Mouse (Mus musculus): ENCODE measurements around the gene Yipf3. TPM values are rescaled to one million over a fixed set of nuclear protein-coding genes. Genes with fewer than 3 reads are reported as not detected.

Gene Yipf3
- polyA plus RNA-seq, 1 experiment from 2014 or later, result 87.2 TPM

GRCm38 (mm10) chr17:46237079-46237478, 10.8 kb upstream of the Yipf3 start:
- no peaks in the 10 kb centered on the region for H3K9me3 ChIP-seq (replicated peaks; ENCODE audit: control insufficient read depth, low read length, poor library complexity, severe bottlenecking)
- no peak overlapping the region for H3K27ac ChIP-seq (ENCODE audit: low read length)
- no peaks in the 10 kb centered on the region for H3K27me3 ChIP-seq (ENCODE audit: control insufficient read depth, insufficient read depth, low read depth, low read length)
- ATAC-seq, result no peak
- H3K4me3 ChIP-seq (ENCODE audit: low read depth, low read length), result no peak overlapping the region
- no peak overlapping the region for H3K9ac ChIP-seq (ENCODE audit: low read depth, low read length)
- WGBS, result 96% methylated on average over 6 of the region's 6 CpGs
- peaks cover 47% of the 10 kb centered on the region for H3K36me3 ChIP-seq (ENCODE audit: control insufficient read depth, insufficient read depth, low read length)
- H3K4me2 ChIP-seq (ENCODE audit: low read length), result no peak overlapping the region
- no peaks in the 10 kb centered on the region for H3K4me1 ChIP-seq (ENCODE audit: control insufficient read depth, insufficient read depth, low read length)

- no peak overlapping the region for H3K9ac ChIP-seq (ENCODE audit: low read depth, low read length)
- no peaks in the 10 kb centered on the region for H3K9me3 ChIP-seq (replicated peaks; ENCODE audit: control insufficient read depth, low read length, poor library complexity, severe bottlenecking)
- no peak overlapping the region for H3K4me3 ChIP-seq (ENCODE audit: low read depth, low read length)
- no peaks in the 10 kb centered on the region for H3K4me1 ChIP-seq (ENCODE audit: control insufficient read depth, insufficient read depth, low read length)
- no peak for ATAC-seq
- no peaks in the 10 kb centered on the region for H3K27me3 ChIP-seq (ENCODE audit: control insufficient read depth, insufficient read depth, low read depth, low read length)
- no peak overlapping the region for H3K4me2 ChIP-seq (ENCODE audit: low read length)
- H3K36me3 ChIP-seq (ENCODE audit: control insufficient read depth, insufficient read depth, low read length), result peaks cover 51% of the 10 kb centered on the region
- H3K27ac ChIP-seq (ENCODE audit: low read length), result no peak overlapping the region
- 81% methylated on average over 5 of the region's 5 CpGs for WGBS
Observed at GRCm38 (mm10) chr17:46237480-46237879, 10.4 kb upstream of the Yipf3 start.

- 92% methylated on average over 15 of the region's 15 CpGs for WGBS
- ATAC-seq, result no peak
- H3K9ac ChIP-seq (ENCODE audit: low read depth, low read length), result no peak overlapping the region
Observed at GRCm38 (mm10) chr17:46239516-46240114, 8.3 kb upstream of the Yipf3 start.

GRCm38 (mm10) chr17:46241471-46241870, 6.4 kb upstream of the Yipf3 start:
- no peak overlapping the region for H3K4me3 ChIP-seq (ENCODE audit: low read depth, low read length)
- H3K36me3 ChIP-seq (ENCODE audit: control insufficient read depth, insufficient read depth, low read length), result peaks cover 69% of the 10 kb centered on the region
- no peak overlapping the region for H3K4me2 ChIP-seq (ENCODE audit: low read length)
- 89% methylated on average over 11 of the region's 11 CpGs for WGBS
- H3K9ac ChIP-seq (ENCODE audit: low read depth, low read length), result no peak overlapping the region
- no peaks in the 10 kb centered on the region for H3K9me3 ChIP-seq (replicated peaks; ENCODE audit: control insufficient read depth, low read length, poor library complexity, severe bottlenecking)
- H3K27me3 ChIP-seq (ENCODE audit: control insufficient read depth, insufficient read depth, low read depth, low read length), result no peaks in the 10 kb centered on the region
- H3K27ac ChIP-seq (ENCODE audit: low read length), result no peak overlapping the region
- no peak for ATAC-seq
- H3K4me1 ChIP-seq (ENCODE audit: control insufficient read depth, insufficient read depth, low read length), result peaks cover under 1% of the 10 kb centered on the region

More at GRCm38 (mm10) chr17:46239516-46240114, 8.3 kb upstream of the Yipf3 start:
- H3K9me3 ChIP-seq (replicated peaks; ENCODE audit: control insufficient read depth, low read length, poor library complexity, severe bottlenecking), result no peaks in the 10 kb centered on the region
- H3K27ac ChIP-seq (ENCODE audit: low read length), result no peak overlapping the region
- peaks cover 65% of the 10 kb centered on the region for H3K36me3 ChIP-seq (ENCODE audit: control insufficient read depth, insufficient read depth, low read length)
- H3K4me2 ChIP-seq (ENCODE audit: low read length), result no peak overlapping the region
- no peak overlapping the region for H3K4me3 ChIP-seq (ENCODE audit: low read depth, low read length)
- H3K4me1 ChIP-seq (ENCODE audit: control insufficient read depth, insufficient read depth, low read length), result no peaks in the 10 kb centered on the region
- H3K27me3 ChIP-seq (ENCODE audit: control insufficient read depth, insufficient read depth, low read depth, low read length), result no peaks in the 10 kb centered on the region

GRCm38 (mm10) chr17:46242274-46242673, 5.6 kb upstream of the Yipf3 start:
- H3K27ac ChIP-seq (ENCODE audit: low read length), result no peak overlapping the region
- ATAC-seq, result no peak
- no peak overlapping the region for H3K4me3 ChIP-seq (ENCODE audit: low read depth, low read length)
- H3K4me2 ChIP-seq (ENCODE audit: low read length), result no peak overlapping the region
- 88% methylated on average over 13 of the region's 13 CpGs for WGBS
- peaks cover 8% of the 10 kb centered on the region for H3K4me1 ChIP-seq (ENCODE audit: control insufficient read depth, insufficient read depth, low read length)
- H3K27me3 ChIP-seq (ENCODE audit: control insufficient read depth, insufficient read depth, low read depth, low read length), result no peaks in the 10 kb centered on the region
- H3K9me3 ChIP-seq (replicated peaks; ENCODE audit: control insufficient read depth, low read length, poor library complexity, severe bottlenecking), result no peaks in the 10 kb centered on the region
- H3K9ac ChIP-seq (ENCODE audit: low read depth, low read length), result no peak overlapping the region
- peaks cover 63% of the 10 kb centered on the region for H3K36me3 ChIP-seq (ENCODE audit: control insufficient read depth, insufficient read depth, low read length)

GRCm38 (mm10) chr17:46242993-46243392, 4.9 kb upstream of the Yipf3 start:
- Histone ChIP-seq H3K36me3 (ENCODE audit: control insufficient read depth, insufficient read depth, low read length) (peaks cover 59% of the 10 kb centered on the region), H3K4me3 (ENCODE audit: low read depth, low read length) (no peak overlapping the region), H3K9me3 (replicated peaks; ENCODE audit: control insufficient read depth, low read length, poor library complexity, severe bottlenecking) (no peaks in the 10 kb centered on the region), H3K4me1 (ENCODE audit: control insufficient read depth, insufficient read depth, low read length) (peaks cover 8% of the 10 kb centered on the region), H3K4me2 (ENCODE audit: low read length) (no peak overlapping the region), H3K27ac (ENCODE audit: low read length) (no peak overlapping the region), H3K27me3 (ENCODE audit: control insufficient read depth, insufficient read depth, low read depth, low read length) (no peaks in the 10 kb centered on the region), H3K9ac (ENCODE audit: low read depth, low read length) (no peak overlapping the region)
- ATAC-seq, result no peak
- WGBS, result 84% methylated on average over 4 of the region's 4 CpGs

GRCm38 (mm10) chr17:46243624-46244023, 4.3 kb upstream of the Yipf3 start:
- H3K4me2 ChIP-seq (ENCODE audit: low read length), result no peak overlapping the region
- no peak overlapping the region for H3K9ac ChIP-seq (ENCODE audit: low read depth, low read length)
- H3K27ac ChIP-seq (ENCODE audit: low read length), result no peak overlapping the region
- WGBS, result 73% methylated on average over 2 of the region's 2 CpGs
- H3K27me3 ChIP-seq (ENCODE audit: control insufficient read depth, insufficient read depth, low read depth, low read length), result no peaks in the 10 kb centered on the region
- no peaks in the 10 kb centered on the region for H3K9me3 ChIP-seq (replicated peaks; ENCODE audit: control insufficient read depth, low read length, poor library complexity, severe bottlenecking)
- peaks cover 56% of the 10 kb centered on the region for H3K36me3 ChIP-seq (ENCODE audit: control insufficient read depth, insufficient read depth, low read length)
- H3K4me1 ChIP-seq (ENCODE audit: control insufficient read depth, insufficient read depth, low read length), result peaks cover 10% of the 10 kb centered on the region
- H3K4me3 ChIP-seq (ENCODE audit: low read depth, low read length), result no peak overlapping the region
- no peak for ATAC-seq

GRCm38 (mm10) chr17:46244579-46244978, 3.3 kb upstream of the Yipf3 start:
- H3K27ac ChIP-seq (ENCODE audit: low read length), result no peak overlapping the region
- H3K9me3 ChIP-seq (replicated peaks; ENCODE audit: control insufficient read depth, low read length, poor library complexity, severe bottlenecking), result no peaks in the 10 kb centered on the region

GRCm38 (mm10) chr17:46248189-46248522, 276 bp downstream of the Yipf3 start:
- Histone ChIP-seq H3K9ac (ENCODE audit: low read depth, low read length) (peak overlapping the region; percentile 98), H3K4me3 (ENCODE audit: low read depth, low read length) (peak overlapping the region; percentile 75), H3K27ac (ENCODE audit: low read length) (peak overlapping the region; percentile 88), H3K27me3 (ENCODE audit: control insufficient read depth, insufficient read depth, low read depth, low read length) (no peaks in the 10 kb centered on the region), H3K4me2 (ENCODE audit: low read length) (peak overlapping the region; percentile 90), H3K4me1 (ENCODE audit: control insufficient read depth, insufficient read depth, low read length) (peaks cover 21% of the 10 kb centered on the region), H3K9me3 (replicated peaks; ENCODE audit: control insufficient read depth, low read length, poor library complexity, severe bottlenecking) (no peaks in the 10 kb centered on the region), H3K36me3 (ENCODE audit: control insufficient read depth, insufficient read depth, low read length) (peaks cover 48% of the 10 kb centered on the region)
- WGBS, result under 1% methylated on average over 37 of the region's 37 CpGs
- ATAC-seq, result peak; percentile 52

More at GRCm38 (mm10) chr17:46244579-46244978, 3.3 kb upstream of the Yipf3 start:
- H3K4me3 ChIP-seq (ENCODE audit: low read depth, low read length), result no peak overlapping the region
- no peak for ATAC-seq
- H3K4me1 ChIP-seq (ENCODE audit: control insufficient read depth, insufficient read depth, low read length), result peaks cover 20% of the 10 kb centered on the region
- no peaks in the 10 kb centered on the region for H3K27me3 ChIP-seq (ENCODE audit: control insufficient read depth, insufficient read depth, low read depth, low read length)
- WGBS, result 84% methylated on average over 10 of the region's 10 CpGs
- no peak overlapping the region for H3K4me2 ChIP-seq (ENCODE audit: low read length)
- H3K9ac ChIP-seq (ENCODE audit: low read depth, low read length), result no peak overlapping the region
- H3K36me3 ChIP-seq (ENCODE audit: control insufficient read depth, insufficient read depth, low read length), result peaks cover 49% of the 10 kb centered on the region
